Mouse (Mus musculus) kidney, embryonic 16.5 days (tissue): ENCODE data around the gene Bmp7. TPM values are rescaled to one million over a fixed set of nuclear protein-coding genes. Genes with fewer than 3 reads are reported as not detected.

Source experiments
- ATAC-seq: fragments of 200-750 bp; cut with Nextera tagmentation; 2 replicates; pipeline ENCODE4 v1.8.0; 2017; ENCODE audit warnings: moderate TSS enrichment; ENCODE audit not compliant: low FRiP score, low TSS enrichment
- H3K27ac ChIP-seq: fragments of 300-500 bp; sonication (generic); 2 replicates; pipeline ENCODE4 v1.5.1; 2014; ENCODE audit warnings: low read length
- H3K27me3 ChIP-seq: fragments of 300-500 bp; sonication (generic); 2 replicates; pipeline ENCODE4 v1.6.1; 2014; ENCODE audit warnings: low read length, control low read depth, mixed read lengths; ENCODE audit not compliant: insufficient read depth
- H3K36me3 ChIP-seq: fragments of 300-500 bp; sonication (generic); 2 replicates; pipeline ENCODE4 v1.6.1; 2014; ENCODE audit warnings: low read length, control low read depth, mixed read lengths; ENCODE audit not compliant: insufficient read depth
- H3K4me1 ChIP-seq: fragments of 300-500 bp; sonication (generic); 2 replicates; pipeline ENCODE4 v1.6.1; 2014; ENCODE audit warnings: low read length, control low read depth, mixed read lengths; ENCODE audit not compliant: insufficient read depth
- H3K4me2 ChIP-seq: fragments of 300-500 bp; sonication (generic); replicated peaks from 2 replicates; pipeline ENCODE4 v1.6.1; 2014; ENCODE audit warnings: low read depth, low read length
- H3K4me3 ChIP-seq: fragments of 300-500 bp; sonication (generic); 2 replicates; pipeline ENCODE4 v1.5.1; 2014; ENCODE audit warnings: mild to moderate bottlenecking, low read length
- H3K9ac ChIP-seq: fragments of 300-500 bp; sonication (generic); replicated peaks from 2 replicates; pipeline ENCODE4 v1.6.1; 2014; ENCODE audit warnings: low read length
- H3K9me3 ChIP-seq: fragments of 300-500 bp; sonication (generic); 2 replicates; pipeline ENCODE4 v1.6.1; 2016; ENCODE audit warnings: low read length, control low read depth
- WGBS: fragments of 180-500 bp; shearing (Covaris S2); extraction: QIAGEN DNeasy Blood & Tissue Kit; methylation state at CpG from one replicate; pipeline ENCODE4 v1.1.7; 2014; 5-methylcytosine and 5-hydroxymethylcytosine counted together
- microRNA-seq: library from miRNA; unstranded; fragments of <30 nt; microRNA quantifications from one replicate; pipeline ENCODE4, GENCODE M21; 2016
- polyA plus RNA-seq: library from polyadenylated mRNA; unstranded; fragments of >200 nt; fragmentation: Nextera tagmentation; extraction: Ambion mirVana; gene quantifications from 2 replicates; pipeline ENCODE4 v1.2.1, GENCODE M21; 2015

The Bmp7 gene
- polyA plus RNA-seq, 1 experiment from 2014 or later = 39.8 TPM

- Histone ChIP-seq H3K27me3 (no peaks in the 10 kb centered on the region), H3K4me2 (no peak overlapping the region), H3K4me3 (no peak overlapping the region), H3K4me1 (peaks cover 12% of the 10 kb centered on the region), H3K36me3 (no peaks in the 10 kb centered on the region), H3K9ac (no peak overlapping the region), H3K27ac (no peak overlapping the region), H3K9me3 (no peaks in the 10 kb centered on the region)
- ATAC-seq = peak; percentile 49
- 10% methylated on average over 3 of the region's 3 CpGs for WGBS
Observed at GRCm38 (mm10) chr2:172831133-172831532, 109.0 kb downstream of the Bmp7 start.

- no peaks in the 10 kb centered on the region for H3K9me3 ChIP-seq
- no peaks in the 10 kb centered on the region for H3K36me3 ChIP-seq
- peaks cover 12% of the 10 kb centered on the region for H3K4me1 ChIP-seq
- peaks cover 16% of the 10 kb centered on the region for H3K27me3 ChIP-seq
- H3K4me3 ChIP-seq = no peak overlapping the region
- H3K9ac ChIP-seq = no peak overlapping the region
- no peak overlapping the region for H3K4me2 ChIP-seq
- no peak overlapping the region for H3K27ac ChIP-seq
- no peak for ATAC-seq
- WGBS = 55% methylated on average over 5 of the region's 5 CpGs
Observed at GRCm38 (mm10) chr2:172828229-172828628, 111.9 kb downstream of the Bmp7 start.

DNA sequence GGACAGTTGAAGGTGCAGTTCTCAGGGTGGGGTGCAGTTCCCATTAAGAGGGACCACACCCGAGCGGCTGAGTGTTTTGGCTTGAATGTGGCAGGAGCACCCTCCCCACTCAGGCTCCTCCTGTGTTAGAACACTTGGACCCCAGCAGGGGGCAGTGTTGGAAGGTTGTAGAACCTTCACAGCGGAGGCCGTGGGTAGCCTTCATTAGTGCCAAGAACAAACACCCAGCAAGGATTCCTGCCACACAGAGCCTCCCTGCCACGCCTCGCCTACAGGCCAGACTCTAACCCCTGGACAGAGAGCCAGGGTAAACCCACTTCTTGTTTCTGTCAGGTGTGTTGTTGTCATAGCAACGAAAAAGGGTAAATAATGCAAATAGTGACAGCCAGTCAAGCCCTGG is 112.6 kb downstream of the Bmp7 start:
- ATAC-seq = no peak
- WGBS = 66% methylated on average over 7 of the region's 7 CpGs
- no peak overlapping the region for H3K4me3 ChIP-seq

DNA sequence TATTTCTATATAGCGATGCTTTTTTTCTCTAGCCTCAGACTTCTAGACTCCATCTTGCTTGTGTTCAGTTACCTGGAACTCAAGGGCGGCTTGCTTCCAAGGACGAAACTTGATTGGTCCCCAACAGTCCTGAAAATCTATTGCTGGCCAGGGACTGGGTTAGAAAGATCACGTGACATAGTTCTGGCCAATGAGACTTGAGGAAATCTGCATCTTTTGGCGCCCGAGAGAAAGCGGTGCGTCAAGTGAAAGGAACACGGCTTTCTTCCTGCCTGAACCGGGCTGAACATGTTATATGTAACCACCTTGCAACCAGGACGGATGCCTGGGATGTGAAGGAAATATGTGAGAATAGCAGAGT is 114.4 kb downstream of the Bmp7 start:
- H3K4me2 ChIP-seq = no peak overlapping the region
- no peak overlapping the region for H3K27ac ChIP-seq
- H3K9me3 ChIP-seq = no peaks in the 10 kb centered on the region
- no peak overlapping the region for H3K9ac ChIP-seq
- ATAC-seq = no peak
- no peak overlapping the region for H3K4me3 ChIP-seq
- WGBS = 84% methylated on average over 11 of the region's 11 CpGs
- peaks cover 4% of the 10 kb centered on the region for H3K4me1 ChIP-seq
- H3K36me3 ChIP-seq = no peaks in the 10 kb centered on the region
- H3K27me3 ChIP-seq = peaks cover 25% of the 10 kb centered on the region

More for the DNA sequence above, 112.6 kb downstream of the Bmp7 start:
- H3K4me1 ChIP-seq = peaks cover 7% of the 10 kb centered on the region
- H3K27ac ChIP-seq = no peak overlapping the region
- no peaks in the 10 kb centered on the region for H3K9me3 ChIP-seq
- no peaks in the 10 kb centered on the region for H3K36me3 ChIP-seq
- peaks cover 23% of the 10 kb centered on the region for H3K27me3 ChIP-seq
- H3K9ac ChIP-seq = no peak overlapping the region
- no peak overlapping the region for H3K4me2 ChIP-seq

GRCm38 (mm10) chr2:172824906-172825784 is 115.0 kb downstream of the Bmp7 start:
- peak; percentile 81 for ATAC-seq
- peaks cover 25% of the 10 kb centered on the region for H3K27me3 ChIP-seq
- H3K27ac ChIP-seq = no peak overlapping the region
- H3K4me2 ChIP-seq = peak overlapping the region; percentile 50
- H3K9me3 ChIP-seq = no peaks in the 10 kb centered on the region
- no peak overlapping the region for H3K9ac ChIP-seq
- peak overlapping the region; percentile 33 for H3K4me3 ChIP-seq
- H3K36me3 ChIP-seq = no peaks in the 10 kb centered on the region
- WGBS = 16% methylated on average over 43 of the region's 43 CpGs
- H3K4me1 ChIP-seq = peaks cover 4% of the 10 kb centered on the region

- H3K9me3 ChIP-seq = peaks cover 4% of the 10 kb centered on the region; the same call in 1 of the 2 replicates
- H3K27ac ChIP-seq = no peak overlapping the region
Observed at GRCm38 (mm10) chr2:172818631-172819230, 121.4 kb downstream of the Bmp7 start.

More at GRCm38 (mm10) chr2:172818631-172819230, 121.4 kb downstream of the Bmp7 start:
- no peak for ATAC-seq
- peaks cover 12% of the 10 kb centered on the region; the same call in 1 of the 2 replicates for H3K27me3 ChIP-seq
- H3K4me2 ChIP-seq = no peak overlapping the region
- H3K36me3 ChIP-seq = no peaks in the 10 kb centered on the region
- 80% methylated on average over 9 of the region's 10 CpGs for WGBS
- no peaks in the 10 kb centered on the region for H3K4me1 ChIP-seq
- no peak overlapping the region for H3K9ac ChIP-seq
- H3K4me3 ChIP-seq = no peak overlapping the region

Small RNA genes within 50 kb of the gene (microRNA-seq; reads per million reads assigned to microRNA genes)
- gene Gm22773 = not detected

Other genes with a start within 250 kb of the Bmp7 start
- 0.05 and 0.23 TPM in 2 replicates for gene Spo11, start 37.4 kb upstream of the Bmp7 start, polyA plus RNA-seq
- 143 and 146 TPM in 2 replicates for gene Rae1, start 59.8 kb upstream of the Bmp7 start, polyA plus RNA-seq
- 35.4 and 37.0 TPM in 2 replicates for gene Rbm38, start 80.2 kb upstream of the Bmp7 start, polyA plus RNA-seq
- 0.07 and 0.10 TPM in 2 replicates for gene Ctcfl, start 179.2 kb upstream of the Bmp7 start, polyA plus RNA-seq
- gene Pck1, start 212.7 kb upstream of the Bmp7 start, polyA plus RNA-seq = 35.4 and 38.4 TPM in 2 replicates